26 mouse cellular contexts compared by ENCODE assay signal in genomic region chr7:79368664-79369063, GRCm38 (mm10). TPM values are rescaled to one million over a fixed set of nuclear protein-coding genes. Genes with fewer than 3 reads are reported as not detected.
A peak's percentile ranks its signal among the peaks of the same experiment; 100 is the strongest.
DNase-seq lines count a peak whose midpoint lies in the region; ATAC-seq and TF ChIP-seq lines count a peak whose summit lies in the region.
"Had no signal": no experiment of that assay in that cellular context is flagged by ENCODE, and none has a peak within 500 bp of the region (broad histone marks: within the 10 kb centered on the region; RNA-seq: fewer than 3 reads in every experiment).

No protein-coding gene starts in this region.

- peaks cover 18% of the 10 kb centered on the region for H3K4me1 ChIP-seq in thymus, adult 2 months (replicated peaks; ENCODE audit: control insufficient read depth, insufficient read depth, low read length)
- peaks cover 2% of the 10 kb centered on the region; the same call in 1 of the 2 replicates for H3K4me1 ChIP-seq in hindbrain, embryonic 12.5 days
- H3K4me1 ChIP-seq: embryonic facial prominence, embryonic 13.5 days; embryonic facial prominence, embryonic 15.5 days; forebrain, embryonic 12.5 days had no signal

- H3K9ac ChIP-seq in hindbrain, embryonic 12.5 days = no peak overlapping the region
- H3K9ac ChIP-seq: embryonic facial prominence, embryonic 13.5 days; embryonic facial prominence, embryonic 15.5 days; forebrain, embryonic 12.5 days had no signal

- no peak overlapping the region for H3K4me3 ChIP-seq in thymus, adult 2 months (ENCODE audit: control insufficient read depth, insufficient read depth, low read length)
- no peak overlapping the region for H3K4me3 ChIP-seq in hindbrain, embryonic 12.5 days
- H3K4me3 ChIP-seq: embryonic facial prominence, embryonic 13.5 days; embryonic facial prominence, embryonic 15.5 days; erythroblast, embryonic 14.5 days; forebrain, embryonic 10.5 days; forebrain, embryonic 12.5 days had no signal

- H3K27me3 ChIP-seq in thymus, adult 2 months (ENCODE audit: control insufficient read depth, insufficient read depth, low read length) = no peaks in the 10 kb centered on the region
- no peaks in the 10 kb centered on the region for H3K27me3 ChIP-seq in hindbrain, embryonic 12.5 days
- H3K27me3 ChIP-seq: embryonic facial prominence, embryonic 13.5 days; embryonic facial prominence, embryonic 15.5 days; forebrain, embryonic 12.5 days; Patski had no signal

- no peak for TF ChIP-seq CTCF in thymus, adult 2 months (IDR thresholded peaks at IDR 0.05; ENCODE audit: borderline replicate concordance, control insufficient read depth, extremely low read depth, insufficient read depth, low read length, poor library complexity)

- peak; percentile 40 for ATAC-seq in common myeloid progenitor, adult 5-6 weeks (replicated peaks; ENCODE audit: low read depth, poor library complexity, severe bottlenecking)
- peak; percentile 74 for ATAC-seq in megakaryocyte, adult 5-6 weeks (ENCODE audit: poor library complexity, severe bottlenecking)
- no peak for ATAC-seq in hindbrain, embryonic 12.5 days (ENCODE audit: low FRiP score)
- ATAC-seq: activated CD4-positive, CD25-positive, alpha-beta regulatory T cell, adult 4 months; forebrain, embryonic 14.5 days; forebrain, embryonic 16.5 days; Patski had no signal

- 24% methylated on average over 5 of the region's 5 CpGs for WGBS in thymus, adult 2 months
- 80% methylated on average over 5 of the region's 5 CpGs for WGBS in hindbrain, embryonic 12.5 days

- H3K9me3 ChIP-seq in hindbrain, embryonic 12.5 days (replicated peaks) = no peaks in the 10 kb centered on the region
- H3K9me3 ChIP-seq: embryonic facial prominence, embryonic 13.5 days; embryonic facial prominence, embryonic 15.5 days; forebrain, embryonic 10.5 days; forebrain, embryonic 12.5 days had no signal

- DNase-seq in A20 (ENCODE audit: low read depth, low spot score) = peak; percentile 15
- DNase-seq in thymus, adult 2 months = no peak
- no peak for DNase-seq in gastrocnemius, postnatal 10 days
- no peak for DNase-seq in yolk sac, embryonic 10.5 days (ENCODE audit: low spot score)
- DNase-seq: adrenal gland, adult 8-10 months; adrenal gland, postnatal 14 days; adrenal gland, postnatal 36 days; cerebellum, adult 11-12 months; cerebellum, adult 2 months; cerebellum, adult 9-10 months; cerebellum, postnatal 10 days; cerebellum, postnatal 25 days; embryo, embryonic 11 days had no signal

- H3K36me3 ChIP-seq in thymus, adult 2 months (ENCODE audit: control insufficient read depth, insufficient read depth, low read length) = no peaks in the 10 kb centered on the region
- peaks cover 9% of the 10 kb centered on the region; the same call in 1 of the 2 replicates for H3K36me3 ChIP-seq in hindbrain, embryonic 12.5 days

- no peak overlapping the region for H3K27ac ChIP-seq in thymus, adult 2 months (ENCODE audit: control insufficient read depth, insufficient read depth, low read length)
- H3K27ac ChIP-seq in hindbrain, embryonic 12.5 days = no peak overlapping the region
- H3K27ac ChIP-seq: embryonic facial prominence, embryonic 13.5 days; embryonic facial prominence, embryonic 15.5 days; forebrain, embryonic 10.5 days; forebrain, embryonic 12.5 days had no signal

- no peak overlapping the region for H3K4me2 ChIP-seq in hindbrain, embryonic 12.5 days (replicated peaks)
- H3K4me2 ChIP-seq: embryonic facial prominence, embryonic 13.5 days; embryonic facial prominence, embryonic 15.5 days; forebrain, embryonic 12.5 days had no signal

- TF ChIP-seq POLR2A in thymus, adult 2 months (IDR thresholded peaks at IDR 0.05; ENCODE audit: control insufficient read depth, extremely low read depth, insufficient read depth, low read length, poor library complexity) = no peak

RNA-seq across cellular contexts. Expression of gene Rlbp1, which starts 18.2 kb away (rescaled TPM):
- not detected in 2 replicates for total RNA-seq in common myeloid progenitor, adult 5-6 weeks (2017)
- not detected in 2 replicates for total RNA-seq in megakaryocyte, adult 5-6 weeks (2015)
- total RNA-seq in megakaryocyte, adult 5-6 weeks (2017) = not detected in 2 replicates
- polyA plus RNA-seq in thymus, adult 2 months (2012; rRNA removed) = 0.11 and 0.78 TPM in 2 replicates
- total RNA-seq in gastrocnemius, postnatal 10 days (2021) = not detected
- 4.0 and 4.9 TPM in 2 replicates for polyA plus RNA-seq in hindbrain, embryonic 12.5 days (2016; fragmentation: Nextera tagmentation; extraction: Ambion mirVana)
- total RNA-seq: adrenal gland, adult 18-20 months; adrenal gland, postnatal 14 days; adrenal gland, postnatal 36 days had no signal
- polyA plus RNA-seq: erythroblast, embryonic 14.5 days; Patski had no signal

RNA-seq across cellular contexts. Expression of gene Fanci, which starts 23.1 kb away (rescaled TPM):
- total RNA-seq in common myeloid progenitor, adult 5-6 weeks (2017) = 26.2 and 30.1 TPM in 2 replicates
- 8.0 and 9.2 TPM in 2 replicates for total RNA-seq in megakaryocyte, adult 5-6 weeks (2015)
- 19.2 and 19.6 TPM in 2 replicates for total RNA-seq in megakaryocyte, adult 5-6 weeks (2017)
- polyA plus RNA-seq in thymus, adult 2 months (2012; rRNA removed) = 7.8 and 10.1 TPM in 2 replicates
- total RNA-seq in gastrocnemius, postnatal 10 days (2021) = 1 to 10 TPM; 1.4 to 1.5 TPM
- 10.0 and 11.2 TPM in 2 replicates for polyA plus RNA-seq in hindbrain, embryonic 12.5 days (2016; fragmentation: Nextera tagmentation; extraction: Ambion mirVana)
